Mouse (Mus musculus): ENCODE measurements at regions not wholly inside any gene's neighbourhood (a gene's known extent, or its start where the extent isn't known, plus 50 kb on each side); places are given as distances from the start of the nearest gene placed in this dataset.
A peak's percentile ranks its signal among the peaks of the same experiment; 100 is the strongest.

DNA sequence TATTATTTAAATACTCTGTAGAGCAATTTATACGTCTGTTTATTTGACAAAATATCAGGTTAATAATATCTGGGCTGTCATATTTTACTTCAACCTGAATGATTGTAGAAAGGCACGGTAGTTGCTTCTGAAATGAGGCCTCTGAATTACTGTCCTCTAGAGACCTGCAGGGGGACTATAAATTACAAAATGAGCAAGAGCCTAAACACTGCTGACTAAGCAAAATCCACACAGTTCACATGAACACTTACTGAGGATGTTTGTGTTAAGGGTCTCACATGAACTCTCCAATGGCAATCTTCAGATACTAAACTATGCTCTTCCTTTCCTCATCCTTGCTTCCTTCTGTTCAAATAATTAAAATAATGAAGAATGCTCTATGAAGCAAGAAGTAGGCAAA is 1120.7 kb downstream of the Amy2a5 start:
- Histone ChIP-seq H3K4me3 (ENCODE audit: insufficient read depth, low read depth, low read length) (no peak overlapping the region), H3K9ac (ENCODE audit: low read depth, low read length) (no peak overlapping the region), H3K27ac (replicated peaks; ENCODE audit: insufficient read depth, low read depth, low read length) (no peak overlapping the region), H3K36me3 (ENCODE audit: control insufficient read depth, insufficient read depth, low read length) (no peaks in the 10 kb centered on the region), H3K27me3 (ENCODE audit: control insufficient read depth, insufficient read depth, low read length) (no peaks in the 10 kb centered on the region), H3K4me1 (ENCODE audit: control insufficient read depth, insufficient read depth, low read length) (no peaks in the 10 kb centered on the region), H3K79me2 (ENCODE audit: control insufficient read depth, insufficient read depth, low read length) (no peaks in the 10 kb centered on the region)
- TF ChIP-seq CTCF (IDR thresholded peaks at IDR 0.05; ENCODE audit: low read depth, low read length) = no peak
- no peak for TF ChIP-seq POLR2A (IDR thresholded peaks at IDR 0.05; ENCODE audit: extremely low read depth, insufficient read depth, low read length)
- DNase-seq (ENCODE audit: extremely low read depth, low read depth, low spot score) = no peak
- WGBS = 88% methylated on average over 2 of the region's 2 CpGs

DNA sequence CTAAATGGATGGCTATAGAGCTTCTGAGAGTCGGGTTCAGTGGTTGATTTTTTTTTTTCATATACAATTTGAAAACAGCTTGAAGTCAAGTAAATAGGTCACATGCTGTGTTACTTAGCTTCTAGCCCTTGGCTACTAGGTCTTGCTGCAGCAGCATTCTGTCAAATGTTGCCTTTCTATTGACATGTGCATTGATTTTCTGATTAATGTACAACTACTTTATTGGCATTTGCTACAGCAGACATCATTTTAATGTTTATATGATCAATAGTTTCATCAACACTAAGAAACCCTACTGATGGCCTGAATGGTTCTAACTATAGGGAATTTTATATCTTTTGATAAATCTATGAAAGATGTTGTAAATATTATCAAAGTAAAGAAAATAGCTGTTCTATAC is 1137.0 kb downstream of the Amy2a5 start:
- H3K9ac ChIP-seq (ENCODE audit: low read depth, low read length) = no peak overlapping the region
- peaks cover 3% of the 10 kb centered on the region; the same call in 1 of the 2 replicates for H3K4me1 ChIP-seq (ENCODE audit: control insufficient read depth, insufficient read depth, low read length)
- H3K79me2 ChIP-seq (ENCODE audit: control insufficient read depth, insufficient read depth, low read length) = no peaks in the 10 kb centered on the region
- WGBS = 18% methylated on average over 1 of the region's 1 CpGs
- peak; percentile 95 for DNase-seq (ENCODE audit: extremely low read depth, low read depth, low spot score)
- no peak overlapping the region for H3K4me3 ChIP-seq (ENCODE audit: insufficient read depth, low read depth, low read length)
- H3K36me3 ChIP-seq (ENCODE audit: control insufficient read depth, insufficient read depth, low read length) = no peaks in the 10 kb centered on the region
- TF ChIP-seq CTCF (IDR thresholded peaks at IDR 0.05; ENCODE audit: low read depth, low read length) (no peak), POLR2A (IDR thresholded peaks at IDR 0.05; ENCODE audit: extremely low read depth, insufficient read depth, low read length) (no peak)
- H3K27me3 ChIP-seq (ENCODE audit: control insufficient read depth, insufficient read depth, low read length) = no peaks in the 10 kb centered on the region
- no peak overlapping the region for H3K27ac ChIP-seq (replicated peaks; ENCODE audit: insufficient read depth, low read depth, low read length)

DNA sequence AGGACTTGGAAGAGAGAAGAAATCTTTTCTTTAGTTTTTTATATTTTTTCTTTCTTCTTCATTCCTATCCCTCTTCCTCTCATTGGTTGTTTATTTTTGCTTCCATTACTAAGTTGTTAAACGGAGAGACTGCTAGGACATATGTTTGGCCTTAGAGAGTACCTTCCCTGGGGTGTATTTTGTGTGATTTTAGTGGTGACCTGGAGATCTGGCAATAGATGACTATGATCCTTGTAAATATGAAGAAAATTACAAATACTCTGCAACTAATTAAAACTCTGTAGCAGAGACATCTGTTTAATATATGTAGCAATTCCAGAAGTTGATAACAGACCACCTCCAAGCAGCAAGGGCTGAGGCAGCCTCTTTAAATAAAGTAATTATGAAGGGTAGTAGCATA is 1158.0 kb downstream of the Amy2a5 start:
- TF ChIP-seq CTCF (IDR thresholded peaks at IDR 0.05; ENCODE audit: low read depth, low read length) (no peak), POLR2A (IDR thresholded peaks at IDR 0.05; ENCODE audit: extremely low read depth, insufficient read depth, low read length) (no peak)
- WGBS = 41% methylated on average over 1 of the region's 1 CpGs
- H3K79me2 ChIP-seq (ENCODE audit: control insufficient read depth, insufficient read depth, low read length) = no peaks in the 10 kb centered on the region
- H3K27me3 ChIP-seq (ENCODE audit: control insufficient read depth, insufficient read depth, low read length) = no peaks in the 10 kb centered on the region
- no peaks in the 10 kb centered on the region for H3K36me3 ChIP-seq (ENCODE audit: control insufficient read depth, insufficient read depth, low read length)
- no peak overlapping the region for H3K4me3 ChIP-seq (ENCODE audit: insufficient read depth, low read depth, low read length)
- no peak for DNase-seq (ENCODE audit: extremely low read depth, low read depth, low spot score)
- no peak overlapping the region for H3K9ac ChIP-seq (ENCODE audit: low read depth, low read length)
- no peaks in the 10 kb centered on the region for H3K4me1 ChIP-seq (ENCODE audit: control insufficient read depth, insufficient read depth, low read length)
- no peak overlapping the region for H3K27ac ChIP-seq (replicated peaks; ENCODE audit: insufficient read depth, low read depth, low read length)

GRCm38 (mm10) chr3:112088551-112088950 is 1170.1 kb downstream of the Amy2a5 start:
- Histone ChIP-seq H3K4me1 (ENCODE audit: control insufficient read depth, insufficient read depth, low read length) (no peaks in the 10 kb centered on the region), H3K9ac (ENCODE audit: low read depth, low read length) (no peak overlapping the region), H3K27ac (replicated peaks; ENCODE audit: insufficient read depth, low read depth, low read length) (no peak overlapping the region), H3K27me3 (ENCODE audit: control insufficient read depth, insufficient read depth, low read length) (no peaks in the 10 kb centered on the region), H3K36me3 (ENCODE audit: control insufficient read depth, insufficient read depth, low read length) (no peaks in the 10 kb centered on the region), H3K79me2 (ENCODE audit: control insufficient read depth, insufficient read depth, low read length) (no peaks in the 10 kb centered on the region), H3K4me3 (ENCODE audit: insufficient read depth, low read depth, low read length) (no peak overlapping the region)
- 59% methylated on average over 4 of the region's 4 CpGs for WGBS
- no peak for DNase-seq (ENCODE audit: extremely low read depth, low read depth, low spot score)
- TF ChIP-seq CTCF (IDR thresholded peaks at IDR 0.05; ENCODE audit: low read depth, low read length) = no peak
- TF ChIP-seq POLR2A (IDR thresholded peaks at IDR 0.05; ENCODE audit: extremely low read depth, insufficient read depth, low read length) = no peak
